Mouse (Mus musculus) layer of hippocampus, adult 9-10 months (tissue): ENCODE measurements around the gene B4gat1.
"Not testable (repeated sequence)": the region's sequence is repeated elsewhere in the genome, so short reads cannot be mapped to it uniquely, and the experiment has no call there.

ENCODE experiments used
- DNase-seq: peaks from one replicate; pipeline ENCODE4 v3.0.0; 2022; ENCODE audit warnings: low spot score

B4gat1 gene

DNA sequence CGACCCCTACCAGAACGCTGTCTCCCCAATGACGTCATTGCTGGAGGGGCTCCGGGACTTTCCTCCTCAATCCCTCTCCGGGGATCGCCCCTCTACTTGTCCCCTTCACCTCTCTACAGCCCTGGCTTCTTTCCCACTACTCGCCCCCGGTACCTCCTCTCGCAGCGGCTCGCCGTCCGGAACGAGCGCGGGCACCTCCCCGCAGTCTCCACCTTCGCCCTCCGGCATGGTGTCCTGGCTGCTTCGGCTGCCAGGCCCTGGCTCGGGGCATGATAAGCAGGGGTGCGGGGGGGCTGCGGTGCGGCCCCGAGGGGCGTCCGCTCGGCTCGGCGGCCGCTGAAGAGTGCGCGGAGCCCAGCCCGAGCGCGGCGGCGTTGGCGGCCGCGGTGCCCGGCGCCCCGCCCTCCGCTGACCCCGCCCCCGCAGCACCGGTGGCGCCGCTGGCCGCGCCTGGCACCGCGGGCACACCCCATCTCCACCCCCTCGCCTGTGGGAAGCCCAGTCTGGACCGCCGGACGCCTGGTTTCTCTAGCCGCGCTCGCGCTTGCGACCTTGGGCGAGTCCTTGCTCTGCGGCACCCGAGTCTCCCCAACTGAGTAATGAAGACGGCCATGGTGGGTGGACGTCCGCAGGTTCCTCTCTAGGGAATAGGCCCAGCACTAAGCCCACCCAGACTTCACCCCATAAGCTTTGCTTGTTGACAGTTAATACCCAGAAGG is 46.7 kb downstream of the B4gat1 start, which contains the start of gene Tmem151a:
TSS of gene Tmem151a (minus strand) at position 387 of the 719 bp plus-strand sequence.
- DNase-seq: no peak

DNA sequence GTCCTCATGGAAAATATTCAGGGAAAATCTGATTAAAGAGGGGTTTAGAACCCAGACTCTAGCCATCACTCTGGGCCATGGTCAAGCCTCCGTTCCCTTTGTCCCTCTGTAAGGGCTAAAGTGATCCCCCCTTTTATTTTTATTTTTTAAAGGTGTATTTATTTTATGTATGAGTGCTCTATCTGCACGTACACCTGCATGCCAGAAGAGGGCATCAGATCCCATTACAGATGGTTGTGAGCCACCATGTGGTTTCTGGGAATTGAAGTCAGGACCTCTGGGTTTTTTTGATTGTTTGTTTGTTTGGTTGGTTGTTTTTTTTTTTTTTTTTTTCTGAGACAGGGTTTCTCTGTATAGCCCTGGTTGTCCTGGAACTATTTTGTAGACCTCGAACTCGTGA is 47.9 kb downstream of the B4gat1 start:
- DNase-seq: not testable (repeated sequence)

- peak; percentile 99 for DNase-seq
Observed at GRCm38 (mm10) chr19:5087884-5088728, 49.5 kb downstream of the B4gat1 start, which contains the start of gene Yif1a. Gene Yif1a, plus strand, starts transcription at chr19:5088538.

DNA sequence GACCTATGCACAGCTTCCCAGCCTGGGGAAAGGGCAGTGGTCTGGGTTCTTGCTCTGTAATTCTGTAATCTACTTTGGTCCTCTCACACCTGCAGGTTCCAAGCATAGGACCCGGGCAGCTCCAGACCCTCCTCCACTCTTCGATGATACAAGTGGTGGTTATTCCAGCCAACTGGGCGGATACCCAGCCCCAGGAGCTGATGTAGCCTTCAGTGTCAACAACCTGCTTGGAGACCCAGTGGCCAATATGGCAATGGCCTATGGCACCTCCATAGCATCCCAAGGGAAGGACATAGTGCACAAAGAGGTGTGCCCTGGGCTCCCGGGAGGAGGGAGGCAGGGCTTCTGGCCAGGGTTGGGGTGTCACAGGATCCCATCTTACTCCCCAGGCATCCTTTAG is 50.7 kb downstream of the B4gat1 start:
- no peak for DNase-seq
